Mouse (Mus musculus): ENCODE measurements around the gene Ap2a1.

Gene Ap2a1

GRCm38 (mm10) chr7:44929204-44930151 lies at the start of gene Ap2a1:
Gene Ap2a1 (minus strand): TSS chr7:44929496.
- DNase-seq (ENCODE audit: low spot score in 2 of 2) = peak; percentile 97 to 99

DNA sequence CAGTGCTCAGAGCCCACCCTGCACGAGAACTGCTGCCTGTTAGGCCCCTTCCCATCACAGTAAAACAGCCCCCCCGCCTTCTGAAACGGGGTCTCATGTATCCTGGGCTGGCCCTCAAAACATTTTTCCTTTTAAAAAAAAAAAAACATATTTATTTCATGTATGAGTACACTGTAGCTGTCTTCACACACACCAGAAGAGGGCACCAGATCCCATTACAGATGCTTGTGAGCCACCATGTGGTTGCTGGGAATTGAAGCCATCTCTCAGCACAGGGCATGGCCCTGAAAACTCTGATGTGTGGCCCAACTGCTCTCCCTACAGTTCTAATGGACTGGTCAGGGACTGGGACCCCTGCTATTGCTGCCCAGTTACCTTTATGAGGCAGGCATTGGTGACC lies 49.0 kb upstream of the Ap2a1 start:
- no peak for DNase-seq (ENCODE audit: low spot score in 2 of 2)

DNA sequence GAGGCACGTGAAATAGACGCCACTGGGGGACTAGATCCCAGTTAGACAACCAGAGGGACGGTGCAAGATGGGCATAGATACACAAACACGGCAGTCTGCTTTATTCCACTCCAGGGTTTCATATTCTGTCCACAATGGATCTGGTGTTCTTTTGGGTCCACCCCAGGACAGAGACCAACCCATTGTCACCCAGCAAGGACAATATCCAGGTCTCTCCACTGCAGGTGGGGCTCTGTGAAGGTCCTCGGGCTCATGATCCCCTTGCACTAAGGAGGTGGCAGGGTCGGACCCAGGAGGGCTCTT lies 45.8 kb upstream of the Ap2a1 start:
- peak in 1 of 2 experiments; percentile 19 for DNase-seq (ENCODE audit: low spot score in 2 of 2)

DNA sequence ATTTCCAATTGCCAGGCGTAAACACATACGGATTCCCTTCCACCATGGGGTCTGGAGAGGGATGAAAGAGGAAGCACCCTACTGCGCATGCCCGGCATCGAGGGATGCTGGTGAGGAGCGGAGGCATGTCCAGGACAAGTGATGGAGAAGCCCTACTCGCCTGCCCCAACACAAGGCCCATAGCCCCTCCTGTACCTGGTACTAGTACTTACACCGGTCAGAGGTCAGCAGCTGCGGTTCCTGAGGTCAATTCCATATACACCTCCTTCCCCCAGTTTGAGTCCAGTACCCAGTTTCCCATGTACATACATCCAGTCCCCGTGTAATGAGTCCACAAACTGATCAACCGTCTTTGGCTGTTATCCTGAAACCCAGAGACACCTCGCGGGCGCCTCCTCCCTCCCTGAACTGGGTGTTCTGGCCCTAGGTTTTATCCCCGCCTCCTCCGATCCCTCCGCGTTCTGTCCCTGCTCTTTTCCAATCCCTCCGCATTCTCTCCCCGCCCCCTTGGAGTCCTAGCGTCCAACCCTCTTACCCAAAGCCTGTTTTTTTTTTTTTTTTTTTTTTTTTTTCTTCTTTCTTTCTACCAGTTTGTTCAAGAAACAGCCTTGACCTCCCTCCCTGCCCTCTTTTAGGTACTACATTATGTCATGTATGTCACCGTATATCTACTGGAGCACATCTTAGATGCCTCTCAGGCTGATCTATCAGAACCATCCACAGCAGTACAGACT lies 45.3 kb upstream of the Ap2a1 start, which contains the start of gene Cpt1c:
TSS of gene Cpt1c (minus strand) at position 469 of the 734 bp plus-strand sequence.
- DNase-seq (ENCODE audit: low spot score in 2 of 2) = peak; percentile 75 to 82

DNA sequence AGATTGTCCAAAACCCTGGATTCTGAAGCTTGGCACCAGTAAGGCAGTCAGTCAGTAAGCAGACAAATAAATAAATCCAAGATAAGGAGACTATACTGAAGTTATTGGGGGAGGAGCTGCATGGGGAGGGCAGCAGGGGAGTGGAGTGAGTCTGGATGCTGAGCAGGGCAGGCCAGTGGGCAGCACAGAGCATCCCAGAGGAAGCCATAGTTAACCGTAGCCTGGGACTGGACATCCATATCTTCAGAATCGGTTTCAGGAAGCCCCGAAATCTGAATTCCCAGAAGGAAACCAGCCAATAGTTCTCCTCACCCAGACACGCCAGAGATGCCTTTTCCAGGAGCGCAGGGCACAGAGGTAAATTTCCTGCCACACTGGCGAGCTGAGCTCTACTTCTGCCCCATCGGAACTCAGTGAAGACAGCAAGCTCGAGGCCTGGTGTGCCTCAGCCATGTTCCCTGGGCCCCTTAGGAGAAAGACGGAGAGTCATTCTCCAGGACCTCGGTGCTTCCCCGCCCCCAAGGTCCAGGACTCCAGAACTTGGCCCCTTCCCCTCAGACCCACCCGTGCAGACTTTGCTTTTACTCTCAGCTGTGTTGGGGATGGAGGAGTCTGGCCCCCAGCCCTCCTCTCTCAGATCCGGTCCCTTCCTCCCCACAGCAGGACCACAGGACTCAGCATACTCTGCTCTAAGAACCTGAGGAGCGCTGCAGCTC lies 44.3 kb upstream of the Ap2a1 start:
- DNase-seq (ENCODE audit: low spot score in 2 of 2) = peak in 1 of 2 experiments; percentile 19

- no peak for DNase-seq (ENCODE audit: low spot score in 2 of 2)
These were observed 41.8 kb upstream of the Ap2a1 start for GRCm38 (mm10) chr7:44971142-44971541.

DNA sequence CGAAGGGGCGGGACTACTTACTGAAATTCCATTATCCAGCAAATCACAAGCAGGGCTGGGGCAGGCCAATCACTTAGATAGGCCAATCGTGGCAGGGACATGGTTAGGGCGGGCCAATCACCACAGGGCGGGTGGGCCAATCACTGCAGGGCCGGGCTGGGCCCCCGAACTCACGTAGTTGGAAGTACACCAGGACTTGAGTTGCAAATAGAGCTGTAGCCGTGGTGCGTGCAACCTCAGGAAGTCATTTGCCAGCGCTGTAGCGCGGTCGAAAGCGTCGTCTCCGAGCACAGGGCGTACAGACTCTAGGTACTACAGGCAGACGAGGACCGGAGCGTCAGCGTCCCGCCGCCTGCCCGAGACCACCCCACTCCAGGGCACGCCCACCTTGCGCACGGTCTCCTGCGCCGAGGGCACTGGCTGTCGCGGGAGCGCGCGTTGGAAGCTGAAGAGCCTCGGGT lies 41.0 kb upstream of the Ap2a1 start:
- DNase-seq (ENCODE audit: low spot score in 2 of 2) = peak; percentile 76 to 87

DNA sequence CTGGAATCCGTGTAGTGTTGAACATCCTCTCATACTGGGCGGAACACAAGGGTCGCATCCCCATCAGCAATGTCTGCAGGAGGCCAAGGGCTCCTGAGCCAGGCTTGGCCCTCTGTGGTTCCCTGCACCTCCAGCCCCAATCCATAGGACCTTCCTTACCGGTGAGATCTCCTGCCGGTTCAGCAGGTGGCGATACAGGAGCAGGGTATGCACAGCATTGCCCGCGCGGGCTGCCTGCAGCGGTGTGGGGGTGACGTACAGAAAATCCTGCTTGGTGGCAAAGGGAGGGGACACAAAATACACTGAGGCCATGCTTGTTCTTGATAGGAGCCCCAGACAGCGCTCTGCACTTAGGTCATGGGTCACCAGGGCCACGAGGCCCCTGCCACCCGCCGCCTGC lies 37.3 kb upstream of the Ap2a1 start:
- no peak for DNase-seq (ENCODE audit: low spot score in 2 of 2)

DNA sequence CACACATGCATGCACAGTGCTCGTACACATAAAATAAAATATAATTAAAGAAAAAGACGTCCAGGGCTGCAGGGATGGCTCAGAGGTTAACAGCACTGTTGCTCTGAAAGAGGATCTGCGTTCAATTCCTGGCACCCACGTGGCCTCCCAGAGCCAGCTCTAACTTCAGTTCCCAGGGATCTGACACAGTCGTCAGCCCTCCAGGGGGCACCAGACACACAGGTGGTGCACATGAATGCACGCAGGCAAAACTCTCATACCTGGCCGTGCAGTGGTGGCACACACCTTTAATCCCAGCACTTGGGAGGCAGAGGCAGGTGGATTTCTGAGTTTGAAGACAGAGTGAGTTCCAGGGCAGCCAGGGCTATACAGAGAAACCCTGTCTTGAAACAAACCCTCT lies 36.7 kb upstream of the Ap2a1 start:
- DNase-seq (ENCODE audit: low spot score in 2 of 2) = no peak

GRCm38 (mm10) chr7:44964990-44965389 lies 35.7 kb upstream of the Ap2a1 start:
- DNase-seq (ENCODE audit: low spot score in 2 of 2) = peak in 1 of 2 experiments; percentile 20

DNA sequence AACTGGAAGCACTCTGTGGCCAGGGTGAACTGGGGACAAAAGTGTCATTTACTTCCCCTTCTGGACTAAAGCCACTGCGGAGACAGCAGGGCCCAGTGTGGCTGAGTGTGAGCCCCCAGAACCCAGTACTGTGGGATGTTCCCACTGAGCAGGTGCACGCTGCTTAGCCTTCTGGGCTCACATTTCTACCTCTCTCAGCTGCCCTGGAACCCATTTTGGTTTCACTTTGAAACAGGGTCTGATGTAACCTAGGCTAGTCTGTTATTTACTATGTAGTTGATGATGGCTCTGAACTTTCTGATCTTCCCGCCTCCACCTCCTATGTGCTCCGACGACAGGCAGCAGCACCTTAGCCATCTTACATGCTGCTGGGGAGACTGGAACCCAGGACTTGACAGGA lies 33.5 kb upstream of the Ap2a1 start:
- no peak for DNase-seq (ENCODE audit: low spot score in 2 of 2)

GRCm38 (mm10) chr7:44962337-44962736 lies 33.0 kb upstream of the Ap2a1 start:
- DNase-seq (ENCODE audit: low spot score in 2 of 2) = no peak

DNA sequence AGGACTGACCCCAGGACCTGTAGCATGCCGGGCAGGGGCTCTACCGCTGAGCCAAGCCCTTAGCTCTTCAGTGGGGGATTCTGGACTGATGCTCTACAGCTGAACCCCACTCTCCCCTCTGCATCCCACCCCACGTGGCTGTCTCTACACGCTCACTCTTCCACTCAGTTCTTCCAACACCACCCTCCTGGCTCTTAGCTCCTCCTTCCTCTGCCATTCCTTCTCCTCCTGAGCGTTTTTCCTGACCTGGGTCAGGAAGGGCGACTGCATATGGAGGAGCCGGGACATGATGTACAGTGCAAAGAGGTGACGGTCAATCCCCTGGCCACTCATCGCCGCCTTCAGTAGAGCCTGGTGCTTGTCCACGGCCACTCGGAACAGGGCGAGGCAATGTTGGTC lies 31.2 kb upstream of the Ap2a1 start:
- DNase-seq (ENCODE audit: low spot score in 2 of 2) = peak in 1 of 2 experiments; percentile 19

GRCm38 (mm10) chr7:44959874-44960511 lies 30.7 kb upstream of the Ap2a1 start:
- no peak for DNase-seq (ENCODE audit: low spot score in 2 of 2)

DNA sequence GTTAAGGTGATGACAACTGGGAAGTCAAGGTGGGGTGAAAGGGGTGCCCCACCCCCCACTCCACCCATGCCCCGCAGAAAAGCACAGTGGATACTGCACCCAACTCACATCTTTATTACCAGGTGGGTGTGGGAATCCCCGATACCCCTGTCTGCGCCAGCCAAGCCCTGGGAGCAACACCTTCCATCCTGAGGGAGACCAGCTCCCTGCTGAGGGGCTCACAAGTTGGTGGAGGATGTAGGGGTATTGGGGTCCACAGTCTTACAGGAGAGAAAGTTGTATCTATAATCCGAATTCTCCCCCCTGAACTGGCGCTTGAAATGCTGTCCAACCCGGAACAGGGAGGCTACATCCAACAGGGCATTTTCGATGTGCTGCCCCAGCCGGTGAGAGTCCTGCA lies 30.0 kb upstream of the Ap2a1 start:
- no peak for DNase-seq (ENCODE audit: low spot score in 2 of 2)

DNA sequence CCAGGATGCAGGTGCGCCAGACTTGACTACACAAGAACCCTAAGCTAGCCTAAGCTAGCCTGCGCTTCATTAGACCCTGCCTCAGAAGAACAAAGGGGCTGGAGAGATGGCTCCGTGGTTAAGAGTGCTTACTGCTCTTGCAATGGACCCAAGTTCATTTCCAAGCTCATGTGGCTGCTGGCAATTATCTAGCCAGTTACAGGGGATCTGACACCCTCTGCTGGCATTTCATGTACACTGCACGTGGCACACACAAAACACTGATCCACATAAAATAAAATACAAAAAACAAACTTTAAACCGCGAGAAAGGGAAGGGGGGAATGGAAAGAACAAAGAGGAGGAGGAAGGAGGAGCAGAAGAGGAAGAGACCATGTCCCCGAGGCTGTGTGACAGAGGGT lies 28.9 kb upstream of the Ap2a1 start:
- DNase-seq (ENCODE audit: low spot score in 2 of 2) = peak in 1 of 2 experiments; percentile 33

- peak in 1 of 2 experiments; percentile 19 for DNase-seq (ENCODE audit: low spot score in 2 of 2)
These were observed 28.0 kb upstream of the Ap2a1 start for GRCm38 (mm10) chr7:44957183-44957835.

DNA sequence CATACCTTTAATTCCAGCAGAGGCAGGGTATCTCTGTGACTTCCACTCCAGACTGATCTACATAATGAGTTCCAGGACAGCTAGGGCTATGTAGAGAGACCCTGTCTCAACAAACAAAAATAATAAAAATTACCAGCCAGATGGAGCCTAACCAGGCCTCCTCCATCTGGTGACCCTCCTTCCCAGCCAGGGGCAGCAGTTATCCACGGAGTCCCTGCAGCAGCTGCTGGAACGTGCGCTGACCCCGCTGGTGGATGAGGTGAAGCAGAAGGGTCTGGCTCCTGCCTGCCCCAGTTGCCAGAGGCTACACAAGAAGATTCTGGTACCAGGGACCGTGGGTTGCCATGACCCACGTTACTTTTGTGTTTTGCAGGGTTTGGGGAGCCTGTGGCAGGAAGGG lies 27.0 kb upstream of the Ap2a1 start:
- DNase-seq (ENCODE audit: low spot score in 2 of 2) = no peak

GRCm38 (mm10) chr7:44955628-44956027 lies 26.3 kb upstream of the Ap2a1 start:
- no peak for DNase-seq (ENCODE audit: low spot score in 2 of 2)

- no peak for DNase-seq (ENCODE audit: low spot score in 2 of 2)
These were observed 25.0 kb upstream of the Ap2a1 start for GRCm38 (mm10) chr7:44954091-44954885.

Measured in cerebellum, postnatal 4 days (tissue).